Mouse (Mus musculus) forebrain, postnatal 0 days (tissue): ENCODE measurements around the gene Ces2c. TPM values are rescaled to one million over a fixed set of nuclear protein-coding genes. Genes with fewer than 3 reads are reported as not detected.

ENCODE experiments used
- ATAC-seq: fragments of 200-750 bp; cut with Nextera tagmentation; 2 replicates; pipeline ENCODE4 v1.8.0; 2017; ENCODE audit warnings: mild to moderate bottlenecking, moderate library complexity
- DNase-seq: peaks from one replicate; pipeline ENCODE4 v3.0.0-alpha.2; 2015
- H3K27ac ChIP-seq: fragments of 300-500 bp; sonication (generic); 2 replicates; pipeline ENCODE4 v1.5.1; 2014; ENCODE audit warnings: low read depth, mild to moderate bottlenecking, antibody characterized with exemption, low read length, moderate library complexity, mixed read lengths
- H3K27me3 ChIP-seq: fragments of 300-500 bp; sonication (generic); 2 replicates; pipeline ENCODE4 v1.6.1; 2014; ENCODE audit warnings: mild to moderate bottlenecking, low read length, mixed read lengths; ENCODE audit not compliant: insufficient read depth
- H3K36me3 ChIP-seq: fragments of 300-500 bp; sonication (generic); 2 replicates; pipeline ENCODE4 v1.6.1; 2014; ENCODE audit warnings: mild to moderate bottlenecking, moderate library complexity; ENCODE audit not compliant: insufficient read depth
- H3K4me1 ChIP-seq: fragments of 300-500 bp; sonication (generic); 2 replicates; pipeline ENCODE4 v1.6.1; 2014; ENCODE audit warnings: antibody characterized with exemption; ENCODE audit not compliant: insufficient read depth
- H3K4me2 ChIP-seq: fragments of 300-500 bp; sonication (generic); 2 replicates; pipeline ENCODE4 v1.6.1; 2014; ENCODE audit warnings: low read depth, mild to moderate bottlenecking, moderate library complexity
- H3K4me3 ChIP-seq: fragments of 300-500 bp; sonication (generic); 2 replicates; pipeline ENCODE4 v1.5.1; 2014; ENCODE audit warnings: low read depth, low read length, mixed read lengths
- H3K9ac ChIP-seq: fragments of 300-500 bp; sonication (generic); 2 replicates; pipeline ENCODE4 v1.6.1; 2014; ENCODE audit warnings: mild to moderate bottlenecking
- H3K9me3 ChIP-seq: fragments of 300-500 bp; sonication (generic); 2 replicates; pipeline ENCODE4 v1.6.1; 2016; ENCODE audit warnings: low read length
- CTCF ChIP-seq: sonication (generic); IDR thresholded peaks from 2 replicates; pipeline ENCODE4 v1.5.1; 2016; ENCODE audit warnings: antibody characterized with exemption, control low read depth, low read depth
- WGBS: fragments of 180-500 bp; shearing (Covaris S2); extraction: QIAGEN DNeasy Blood & Tissue Kit; methylation state at CpG from one replicate; pipeline ENCODE4 v1.1.7; 2014; 5-methylcytosine and 5-hydroxymethylcytosine counted together
- polyA plus RNA-seq: library from polyadenylated mRNA; unstranded; fragments of >200 nt; fragmentation: Nextera tagmentation; extraction: Ambion mirVana; gene quantifications from 2 replicates; pipeline ENCODE4 v1.2.1, GENCODE M21; 2015
- total RNA-seq: library from RNA; depleted of rRNA; stranded (reverse); fragments of >200 nt; gene quantifications from 2 replicates; pipeline ENCODE4 v1.2.3, GENCODE M21; 2014; rRNA removed

Ces2c gene
- total RNA-seq: not detected in 2 replicates
- polyA plus RNA-seq: 0.16 TPM in 1 of 2 replicates, not detected in the other

DNA sequence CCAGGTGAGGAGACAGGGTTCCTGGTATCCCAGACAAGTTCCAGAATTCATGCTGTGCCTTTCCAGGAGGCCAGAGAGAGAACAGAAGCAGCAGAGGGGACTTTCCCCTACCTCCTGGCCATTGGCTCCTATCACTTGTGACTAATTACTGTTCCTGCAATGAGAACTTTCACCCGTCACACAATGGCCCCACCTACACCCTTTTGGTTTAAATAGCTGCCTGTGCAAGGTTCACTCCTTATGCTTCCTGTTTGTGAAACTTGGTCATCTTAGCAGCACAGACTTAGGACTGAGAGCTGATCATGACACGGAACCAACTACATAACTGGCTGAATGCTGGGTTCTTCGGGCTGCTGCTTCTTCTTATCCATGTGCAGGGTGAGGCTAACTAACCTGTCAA is at the start of gene Ces2c:
Gene Ces2c, plus strand, starts transcription at position 238 of the 400 bp plus-strand sequence.
- no peaks in the 10 kb centered on the region for H3K4me1 ChIP-seq
- no peaks in the 10 kb centered on the region for H3K27me3 ChIP-seq
- no peak for ATAC-seq
- no peak within 1 kb of the TSS for H3K9ac ChIP-seq
- TF ChIP-seq CTCF: no peak
- no peak within 1 kb of the TSS for H3K27ac ChIP-seq
- DNase-seq: no peak
- no peaks in the 10 kb centered on the region for H3K9me3 ChIP-seq
- H3K4me3 ChIP-seq: no peak within 1 kb of the TSS
- 91% methylated on average over 3 of the region's 3 CpGs for WGBS
- H3K36me3 ChIP-seq: no peaks in the 10 kb centered on the region
- H3K4me2 ChIP-seq: no peak within 1 kb of the TSS

DNA sequence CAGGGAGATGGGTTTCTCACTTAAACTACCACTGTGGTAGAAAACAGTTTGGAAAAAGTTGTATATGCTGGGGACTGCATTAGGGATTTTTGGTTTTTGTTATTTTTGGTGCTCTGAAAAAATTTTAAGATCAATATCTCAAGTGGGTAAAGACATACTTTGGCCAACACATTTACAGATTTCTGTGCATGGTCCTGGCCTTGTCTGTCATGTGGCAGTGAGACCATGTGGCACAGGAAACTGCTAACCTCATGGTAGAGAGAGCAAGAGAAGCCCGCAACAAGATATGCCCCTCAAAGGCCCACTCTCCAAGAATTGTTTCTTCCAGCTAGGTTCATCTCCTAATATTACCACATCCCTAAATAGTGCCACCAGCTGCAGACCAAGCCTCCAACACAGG is 47.5 kb upstream of the Ces2c start:
- Histone ChIP-seq H3K36me3 (no peaks in the 10 kb centered on the region), H3K9me3 (no peaks in the 10 kb centered on the region), H3K27me3 (no peaks in the 10 kb centered on the region), H3K4me3 (no peak overlapping the region), H3K4me1 (no peaks in the 10 kb centered on the region), H3K27ac (no peak overlapping the region), H3K9ac (no peak overlapping the region), H3K4me2 (no peak overlapping the region)
- 92% methylated on average over 1 of the region's 1 CpGs for WGBS
- no peak for TF ChIP-seq CTCF
- ATAC-seq (no peak), DNase-seq (no peak)

DNA sequence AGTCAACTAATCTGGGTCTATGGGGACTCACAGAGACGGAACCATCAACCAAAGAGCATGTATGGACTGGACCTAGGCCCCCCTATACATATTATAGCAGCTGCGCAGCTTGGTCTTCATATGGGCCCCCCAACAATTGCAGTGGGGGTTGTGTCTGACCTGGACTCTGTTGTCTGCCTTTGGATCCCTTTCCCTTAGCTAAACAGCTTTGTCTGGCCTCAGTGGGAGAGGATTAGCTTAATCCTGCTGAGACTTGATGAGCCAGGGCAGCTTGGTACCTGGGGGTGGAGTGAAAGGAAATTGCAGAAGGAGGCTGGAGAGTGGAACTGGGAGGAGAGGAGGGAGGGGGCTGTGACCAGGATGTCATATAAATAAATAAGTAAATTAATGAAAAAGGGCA is 40.7 kb upstream of the Ces2c start:
- H3K4me3 ChIP-seq: no peak overlapping the region
- no peaks in the 10 kb centered on the region for H3K9me3 ChIP-seq
- no peaks in the 10 kb centered on the region for H3K4me1 ChIP-seq
- no peak overlapping the region for H3K9ac ChIP-seq
- TF ChIP-seq CTCF: no peak
- no peak overlapping the region for H3K27ac ChIP-seq
- H3K4me2 ChIP-seq: no peak overlapping the region
- no peak for ATAC-seq
- no peak for DNase-seq
- H3K36me3 ChIP-seq: no peaks in the 10 kb centered on the region
- no peaks in the 10 kb centered on the region for H3K27me3 ChIP-seq
- WGBS: 5% methylated on average over 2 of the region's 2 CpGs

DNA sequence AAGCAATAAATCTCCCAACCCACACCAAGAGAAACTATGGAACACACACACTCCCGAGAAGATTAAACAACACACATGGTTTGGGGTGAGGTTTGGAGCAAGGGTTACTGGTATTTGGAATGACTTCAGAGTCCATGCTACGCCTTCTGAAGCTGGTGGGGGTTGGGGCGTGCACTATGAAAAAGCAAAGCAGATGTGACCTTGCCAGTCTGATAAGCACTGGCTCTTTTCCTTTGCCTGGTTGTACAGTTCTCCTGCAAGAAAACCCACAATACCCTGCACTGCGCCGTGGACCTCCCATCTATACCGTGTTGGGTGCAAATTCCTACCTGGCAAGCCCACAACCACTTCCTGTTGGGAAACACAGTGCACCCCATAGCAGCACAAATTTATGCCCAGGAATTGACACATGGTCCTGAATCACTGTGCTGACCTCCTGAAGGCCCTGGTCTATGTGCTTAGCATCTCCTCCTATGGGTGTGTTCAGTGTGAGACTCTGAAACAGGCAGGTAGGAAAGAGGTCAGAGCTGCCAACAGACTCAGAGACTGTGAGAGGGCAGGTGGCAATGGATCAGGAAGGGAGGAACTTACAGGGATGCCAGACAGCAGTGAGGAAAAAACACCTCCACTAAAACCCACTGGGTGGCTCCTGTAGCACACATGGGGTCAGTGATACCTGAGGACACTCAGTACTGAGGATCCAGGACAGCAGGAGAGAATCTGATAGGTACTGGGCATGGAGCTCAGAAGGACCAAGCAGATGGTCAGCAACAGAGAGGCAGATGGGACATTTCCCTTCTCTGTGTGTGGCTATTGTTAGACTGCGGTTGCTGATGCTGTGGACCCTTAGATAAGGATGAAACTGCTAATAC is 38.1 kb upstream of the Ces2c start:
- WGBS: 92% methylated on average over 7 of the region's 7 CpGs
- Histone ChIP-seq H3K9me3 (no peaks in the 10 kb centered on the region), H3K27me3 (no peaks in the 10 kb centered on the region), H3K4me3 (no peak overlapping the region), H3K4me1 (no peaks in the 10 kb centered on the region), H3K9ac (no peak overlapping the region), H3K27ac (no peak overlapping the region), H3K36me3 (no peaks in the 10 kb centered on the region), H3K4me2 (no peak overlapping the region)
- no peak for ATAC-seq
- no peak for TF ChIP-seq CTCF
- DNase-seq: no peak

DNA sequence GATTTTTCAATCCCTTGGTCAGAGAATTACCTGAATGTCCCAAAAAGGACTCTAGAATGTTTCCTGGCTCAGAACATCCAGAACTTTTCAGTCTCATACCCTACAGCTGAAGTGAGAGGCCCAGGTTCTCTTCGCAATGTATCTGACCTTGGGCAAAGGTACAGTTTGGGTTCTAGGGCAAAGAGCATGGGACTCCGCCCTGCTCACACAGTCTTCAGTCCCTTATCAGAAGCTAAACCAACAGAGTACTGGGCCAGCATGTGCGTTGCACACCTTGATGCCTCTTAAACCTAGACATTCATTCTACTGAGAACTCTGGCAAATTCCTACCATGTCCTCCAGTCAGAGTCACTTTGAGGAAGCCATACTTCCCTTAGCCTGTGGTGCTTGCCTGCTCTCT is 37.4 kb upstream of the Ces2c start:
- no peak overlapping the region for H3K4me3 ChIP-seq
- no peak overlapping the region for H3K4me2 ChIP-seq
- TF ChIP-seq CTCF: no peak
- no peaks in the 10 kb centered on the region for H3K9me3 ChIP-seq
- ATAC-seq (no peak), DNase-seq (no peak)
- 94% methylated on average over 3 of the region's 3 CpGs for WGBS
- no peaks in the 10 kb centered on the region for H3K36me3 ChIP-seq
- H3K27me3 ChIP-seq: no peaks in the 10 kb centered on the region
- H3K27ac ChIP-seq: no peak overlapping the region
- no peaks in the 10 kb centered on the region for H3K4me1 ChIP-seq
- H3K9ac ChIP-seq: no peak overlapping the region

DNA sequence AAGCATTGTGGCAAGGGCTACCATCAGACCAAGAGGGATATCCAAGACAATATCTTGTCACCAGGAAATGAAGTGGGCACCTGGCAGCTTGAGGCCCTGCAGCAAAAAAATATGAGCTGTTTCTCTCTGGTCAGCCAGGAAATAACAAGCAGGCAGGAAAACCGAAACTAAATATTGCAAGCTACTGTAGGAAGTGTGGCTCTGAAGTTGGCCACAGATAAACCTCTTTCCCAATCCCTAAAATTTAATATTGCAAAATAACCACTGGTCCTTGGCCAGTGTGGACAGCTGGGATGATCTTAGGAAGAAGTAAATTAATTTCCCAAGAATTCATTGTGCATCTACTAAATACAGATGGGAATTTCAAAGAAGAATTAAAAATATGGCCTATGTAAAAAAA is 20.0 kb upstream of the Ces2c start:
- DNase-seq (no peak), ATAC-seq (no peak)
- Histone ChIP-seq H3K27ac (no peak overlapping the region), H3K27me3 (no peaks in the 10 kb centered on the region), H3K4me2 (no peak overlapping the region), H3K4me1 (no peaks in the 10 kb centered on the region), H3K36me3 (no peaks in the 10 kb centered on the region), H3K4me3 (no peak overlapping the region), H3K9me3 (no peaks in the 10 kb centered on the region), H3K9ac (no peak overlapping the region)
- 91% methylated on average over 1 of the region's 1 CpGs for WGBS
- no peak for TF ChIP-seq CTCF

DNA sequence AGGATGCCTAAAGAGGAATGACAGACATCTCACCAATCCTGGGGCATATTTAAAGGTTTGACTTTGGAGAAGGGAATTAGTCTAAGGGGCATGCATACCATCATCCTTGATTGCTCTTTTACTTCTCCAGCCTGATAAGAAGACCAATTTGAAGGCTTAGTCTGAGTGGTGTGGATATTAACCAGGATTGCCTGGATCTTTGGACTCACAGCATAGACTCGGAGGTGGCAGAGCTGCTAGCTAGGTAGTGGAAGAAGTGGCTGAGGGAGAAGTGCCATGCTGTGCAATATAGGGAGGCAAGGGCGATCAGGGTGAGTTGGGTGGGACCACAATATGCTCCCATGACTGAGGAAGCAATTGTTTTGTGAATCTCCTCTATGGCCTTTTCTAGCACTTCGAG is 18.6 kb upstream of the Ces2c start:
- WGBS: 79% methylated on average over 3 of the region's 3 CpGs
- Histone ChIP-seq H3K27me3 (no peaks in the 10 kb centered on the region), H3K9ac (no peak overlapping the region), H3K36me3 (no peaks in the 10 kb centered on the region), H3K4me3 (no peak overlapping the region), H3K9me3 (no peaks in the 10 kb centered on the region), H3K4me1 (no peaks in the 10 kb centered on the region), H3K27ac (no peak overlapping the region), H3K4me2 (no peak overlapping the region)
- ATAC-seq (no peak), DNase-seq (no peak)
- TF ChIP-seq CTCF: no peak
